Mouse (Mus musculus): ENCODE results near the gene Tma7. TPM values are rescaled to one million over a fixed set of nuclear protein-coding genes. Genes with fewer than 3 reads are reported as not detected.

The Tma7 gene
- total RNA-seq, 2 experiments from 2014 or later = 178 to 391 TPM

- ATAC-seq (replicated peaks; ENCODE audit: poor library complexity, severe bottlenecking) = no peak
These were observed 21.7 kb upstream of the Tma7 start for GRCm38 (mm10) chr9:109104083-109104482.

GRCm38 (mm10) chr9:109103250-109103649 is 20.9 kb upstream of the Tma7 start:
- no peak for ATAC-seq (replicated peaks; ENCODE audit: poor library complexity, severe bottlenecking)

- ATAC-seq (replicated peaks; ENCODE audit: poor library complexity, severe bottlenecking) = no peak
These were observed 20.2 kb upstream of the Tma7 start for GRCm38 (mm10) chr9:109102541-109102940.

- no peak for ATAC-seq (replicated peaks; ENCODE audit: poor library complexity, severe bottlenecking)
These were observed 19.6 kb upstream of the Tma7 start for GRCm38 (mm10) chr9:109101933-109102445.

GRCm38 (mm10) chr9:109100307-109100928 is 18.0 kb upstream of the Tma7 start:
- peak; percentile 60 for ATAC-seq (replicated peaks; ENCODE audit: poor library complexity, severe bottlenecking)

GRCm38 (mm10) chr9:109098969-109099368 is 16.6 kb upstream of the Tma7 start:
- ATAC-seq (replicated peaks; ENCODE audit: poor library complexity, severe bottlenecking) = no peak

- ATAC-seq (replicated peaks; ENCODE audit: poor library complexity, severe bottlenecking) = no peak
These were observed 16.0 kb upstream of the Tma7 start for GRCm38 (mm10) chr9:109098366-109098765.

GRCm38 (mm10) chr9:109097831-109098230 is 15.4 kb upstream of the Tma7 start:
- no peak for ATAC-seq (replicated peaks; ENCODE audit: poor library complexity, severe bottlenecking)

- ATAC-seq (replicated peaks; ENCODE audit: poor library complexity, severe bottlenecking) = no peak
These were observed 14.9 kb upstream of the Tma7 start for GRCm38 (mm10) chr9:109097291-109097690.

GRCm38 (mm10) chr9:109096856-109097255 is 14.5 kb upstream of the Tma7 start:
- ATAC-seq (replicated peaks; ENCODE audit: poor library complexity, severe bottlenecking) = no peak

- ATAC-seq (replicated peaks; ENCODE audit: poor library complexity, severe bottlenecking) = no peak
These were observed 13.9 kb upstream of the Tma7 start for GRCm38 (mm10) chr9:109096251-109096661.

- peak; percentile 73 for ATAC-seq (replicated peaks; ENCODE audit: poor library complexity, severe bottlenecking)
These were observed 13.0 kb upstream of the Tma7 start, which contains the start of gene Plxnb1 for GRCm38 (mm10) chr9:109095137-109095982. Gene Plxnb1 (plus strand): TSS chr9:109095389.

GRCm38 (mm10) chr9:109094553-109095136 is 12.3 kb upstream of the Tma7 start:
- peak; percentile 45 for ATAC-seq (replicated peaks; ENCODE audit: poor library complexity, severe bottlenecking)

GRCm38 (mm10) chr9:109093786-109094552 is 11.6 kb upstream of the Tma7 start:
- ATAC-seq (replicated peaks; ENCODE audit: poor library complexity, severe bottlenecking) = no peak

GRCm38 (mm10) chr9:109092799-109093198 is 10.4 kb upstream of the Tma7 start:
- ATAC-seq (replicated peaks; ENCODE audit: poor library complexity, severe bottlenecking) = no peak

GRCm38 (mm10) chr9:109091802-109092201 is 9.4 kb upstream of the Tma7 start:
- no peak for ATAC-seq (replicated peaks; ENCODE audit: poor library complexity, severe bottlenecking)

- no peak for ATAC-seq (replicated peaks; ENCODE audit: poor library complexity, severe bottlenecking)
These were observed 8.1 kb upstream of the Tma7 start for GRCm38 (mm10) chr9:109090446-109090845.

GRCm38 (mm10) chr9:109087987-109088386 is 5.6 kb upstream of the Tma7 start:
- peak; percentile 76 for ATAC-seq (replicated peaks; ENCODE audit: poor library complexity, severe bottlenecking)

- ATAC-seq (replicated peaks; ENCODE audit: poor library complexity, severe bottlenecking) = no peak
These were observed 2.5 kb upstream of the Tma7 start for GRCm38 (mm10) chr9:109084922-109085321.

- ATAC-seq (replicated peaks; ENCODE audit: poor library complexity, severe bottlenecking) = no peak
These were observed 651 bp downstream of the Tma7 start for GRCm38 (mm10) chr9:109081749-109082123.
